Mouse (Mus musculus) forebrain, embryonic 10.5 days (tissue): Measurements from ENCODE around the gene Hils1. TPM values are rescaled to one million over a fixed set of nuclear protein-coding genes. Genes with fewer than 3 reads are reported as not detected.

Experiments
- DNase-seq: peaks from one replicate; pipeline ENCODE4 v3.0.0-alpha.2; 2017; ENCODE audit warnings: low spot score; ENCODE audit errors: extremely low spot score
- H3K27ac ChIP-seq: fragments of 300-500 bp; sonication (generic); 2 replicates; pipeline ENCODE4 v1.5.1; 2016; ENCODE audit warnings: mild to moderate bottlenecking
- H3K27me3 ChIP-seq: fragments of 300-500 bp; sonication (generic); 2 replicates; pipeline ENCODE4 v1.6.1; 2016; ENCODE audit warnings: mild to moderate bottlenecking; ENCODE audit not compliant: poor library complexity, severe bottlenecking
- H3K36me3 ChIP-seq: fragments of 300-500 bp; sonication (generic); replicated peaks from 2 replicates; pipeline ENCODE4 v1.6.1; 2016; ENCODE audit warnings: mild to moderate bottlenecking, moderate library complexity
- H3K4me1 ChIP-seq: fragments of 300-500 bp; sonication (generic); 2 replicates; pipeline ENCODE4 v1.6.1; 2016
- H3K4me3 ChIP-seq: fragments of 300-500 bp; sonication (generic); 2 replicates; pipeline ENCODE4 v1.5.1; 2016; ENCODE audit warnings: mild to moderate bottlenecking, moderate library complexity
- H3K9me3 ChIP-seq: fragments of 300-500 bp; sonication (generic); 2 replicates; pipeline ENCODE4 v1.6.1; 2016; ENCODE audit warnings: mild to moderate bottlenecking, moderate library complexity
- WGBS: fragments of 180-500 bp; shearing (Covaris S2); methylation state at CpG from one replicate; pipeline ENCODE4 v1.1.7; 2016; 5-methylcytosine and 5-hydroxymethylcytosine counted together
- polyA plus RNA-seq: library from polyadenylated mRNA; unstranded; fragments of >200 nt; fragmentation: Nextera tagmentation; extraction: Ambion mirVana; gene quantifications from 2 replicates; pipeline ENCODE4 v1.2.1, GENCODE M21; 2016

Gene Hils1
- not detected in 2 replicates for polyA plus RNA-seq

DNA sequence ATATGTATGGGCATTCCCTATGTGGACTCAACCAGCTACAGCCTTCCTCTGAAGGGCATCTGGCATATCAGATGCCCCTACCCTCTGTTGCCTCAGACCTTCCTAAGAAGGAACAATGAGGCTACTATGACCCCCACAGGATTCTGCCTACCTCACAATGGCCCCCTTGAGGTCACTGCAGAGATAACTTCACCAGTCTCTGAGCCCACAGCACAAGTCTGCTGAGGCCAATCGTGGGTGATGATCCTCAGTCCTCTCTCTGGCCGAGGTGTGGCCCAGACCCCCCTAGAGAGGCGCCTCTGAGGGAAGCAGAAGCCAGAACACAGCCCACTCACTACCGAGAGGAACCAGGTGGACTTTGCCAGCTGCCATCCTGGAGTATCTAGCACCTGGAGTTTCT lies at the start of gene Hils1:
Hils1 (plus strand) TSS at position 175 of the 400 bp plus-strand sequence.
- Histone ChIP-seq H3K27ac (no peak within 1 kb of the TSS), H3K27me3 (peaks cover 23% of the 10 kb centered on the region), H3K36me3 (no peaks in the 10 kb centered on the region), H3K4me3 (no peak within 1 kb of the TSS), H3K4me1 (peaks cover 8% of the 10 kb centered on the region; the same call in 1 of the 2 replicates), H3K9me3 (no peaks in the 10 kb centered on the region)
- DNase-seq = no peak
- WGBS = 54% methylated on average over 4 of the region's 4 CpGs

DNA sequence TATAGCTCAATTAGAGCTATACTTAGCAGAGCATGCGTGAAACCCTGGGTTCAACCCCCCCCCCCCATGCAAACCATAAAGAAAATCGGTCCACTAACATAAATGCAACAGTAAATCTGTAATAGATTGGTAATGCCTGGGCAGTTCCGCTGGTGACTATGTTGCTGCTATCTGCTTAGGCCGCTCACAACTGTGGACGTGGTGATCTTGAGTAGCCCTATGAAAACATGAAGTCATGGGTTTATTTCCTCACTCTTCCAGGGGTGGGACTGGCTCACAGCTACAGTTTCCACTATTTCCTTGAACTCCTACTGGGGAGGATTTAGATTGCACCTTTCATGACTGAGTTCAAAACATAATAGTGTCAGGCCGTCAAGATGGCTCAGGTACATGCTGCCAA lies 49.7 kb upstream of the Hils1 start:
- Histone ChIP-seq H3K9me3 (no peaks in the 10 kb centered on the region), H3K27me3 (peaks cover 15% of the 10 kb centered on the region; the same call in 1 of the 2 replicates), H3K36me3 (no peaks in the 10 kb centered on the region), H3K4me3 (no peak overlapping the region), H3K27ac (no peak overlapping the region), H3K4me1 (peaks cover 24% of the 10 kb centered on the region)
- 85% methylated on average over 6 of the region's 6 CpGs for WGBS
- DNase-seq = no peak

DNA sequence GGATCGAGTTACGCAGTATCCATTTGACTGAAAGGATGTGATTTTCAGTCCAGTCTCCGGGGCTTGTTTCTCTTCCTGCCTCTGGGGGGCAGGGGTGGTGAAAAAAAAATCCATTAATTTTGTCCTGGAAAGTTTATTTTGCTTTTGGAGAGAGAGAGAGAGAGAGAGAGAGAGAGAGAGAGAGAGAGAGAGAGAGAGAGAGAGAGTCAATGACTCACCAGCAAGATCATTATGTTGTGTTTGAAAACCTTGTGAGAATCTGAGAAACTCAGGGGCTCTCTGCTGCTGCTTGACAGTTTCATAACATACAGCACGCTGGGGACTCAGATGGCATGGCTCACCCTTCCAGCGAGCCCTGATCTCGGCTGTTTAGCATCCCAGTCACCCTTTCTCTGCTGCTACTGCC lies 46.4 kb upstream of the Hils1 start:
- Histone ChIP-seq H3K4me3 (no peak overlapping the region), H3K4me1 (peaks cover 8% of the 10 kb centered on the region), H3K27ac (no peak overlapping the region), H3K9me3 (no peaks in the 10 kb centered on the region), H3K36me3 (no peaks in the 10 kb centered on the region), H3K27me3 (peaks cover 9% of the 10 kb centered on the region; the same call in 1 of the 2 replicates)
- no peak for DNase-seq
- WGBS = 67% methylated on average over 6 of the region's 6 CpGs

DNA sequence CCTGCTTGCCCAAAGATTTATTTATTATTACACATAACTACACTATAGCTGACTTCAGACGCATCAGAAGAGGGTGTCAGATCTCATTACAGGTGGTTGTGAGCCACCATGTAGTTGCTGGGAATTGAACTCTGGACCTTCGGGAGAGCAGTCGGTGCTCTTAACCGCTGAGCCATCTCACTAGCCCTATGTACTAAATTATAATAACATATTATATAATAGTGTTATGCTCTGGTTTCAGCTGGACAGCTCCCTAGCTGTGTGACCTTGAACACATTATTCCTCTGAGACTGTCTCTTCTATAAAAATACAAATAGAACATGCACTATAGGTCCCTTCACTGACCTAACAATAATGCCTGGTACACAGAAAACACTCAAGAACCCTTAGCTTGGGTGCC lies 42.4 kb upstream of the Hils1 start:
- H3K27ac ChIP-seq = no peak overlapping the region
- peaks cover 25% of the 10 kb centered on the region for H3K27me3 ChIP-seq
- no peaks in the 10 kb centered on the region for H3K9me3 ChIP-seq
- H3K36me3 ChIP-seq = no peaks in the 10 kb centered on the region
- H3K4me3 ChIP-seq = no peak overlapping the region
- WGBS = 94% methylated on average over 4 of the region's 4 CpGs
- no peak for DNase-seq
- H3K4me1 ChIP-seq = peaks cover 26% of the 10 kb centered on the region

DNA sequence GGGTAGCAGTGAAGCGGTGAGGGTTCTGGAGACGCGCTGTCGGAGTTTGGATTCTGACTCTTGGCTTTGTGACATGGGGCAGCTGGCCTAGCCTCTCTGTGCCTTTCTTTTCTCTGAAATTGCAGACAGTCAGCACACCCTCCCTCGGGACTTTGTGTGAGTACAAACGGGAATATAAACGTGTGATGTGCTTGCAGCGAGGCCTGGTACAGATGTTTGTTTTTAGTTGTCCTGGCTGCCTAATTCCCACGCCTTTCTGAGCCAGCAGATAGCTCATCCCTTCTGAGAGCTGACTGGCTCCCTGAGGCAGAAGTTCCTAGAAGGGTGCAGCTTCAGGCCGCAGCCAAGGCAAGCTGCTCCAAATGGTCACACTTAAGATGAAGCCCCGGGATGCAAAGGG lies 41.0 kb upstream of the Hils1 start:
- peaks cover 36% of the 10 kb centered on the region for H3K27me3 ChIP-seq
- H3K27ac ChIP-seq = no peak overlapping the region
- 83% methylated on average over 11 of the region's 11 CpGs for WGBS
- no peak overlapping the region for H3K4me3 ChIP-seq
- H3K4me1 ChIP-seq = peaks cover 34% of the 10 kb centered on the region
- no peak for DNase-seq
- H3K9me3 ChIP-seq = no peaks in the 10 kb centered on the region
- H3K36me3 ChIP-seq = no peaks in the 10 kb centered on the region

DNA sequence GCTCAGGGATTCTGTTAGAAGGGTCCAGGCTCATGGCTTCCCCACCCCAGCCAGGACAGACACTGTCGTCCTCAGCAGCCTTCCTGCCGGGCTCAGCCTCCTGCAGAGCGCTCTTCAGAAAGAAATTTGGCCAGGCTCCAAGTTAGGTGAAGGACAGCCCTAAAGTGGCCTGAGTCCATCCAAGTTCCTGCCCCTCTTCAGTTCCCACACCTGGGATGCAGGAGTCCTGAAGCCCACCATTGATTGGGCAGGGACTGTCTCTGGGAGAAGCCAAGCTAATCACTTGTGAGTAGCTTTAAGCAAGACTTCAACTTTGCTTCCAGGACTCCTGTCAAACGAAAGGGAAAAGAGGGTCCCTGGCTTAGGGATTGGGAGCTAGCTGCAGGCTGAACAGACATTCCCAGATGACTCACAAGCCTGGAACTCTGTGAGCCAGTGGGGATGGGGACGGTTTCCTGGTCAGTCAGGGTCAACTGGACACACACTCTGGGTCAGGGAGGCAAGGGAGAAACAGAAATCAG lies 39.6 kb upstream of the Hils1 start:
- peaks cover 50% of the 10 kb centered on the region for H3K27me3 ChIP-seq
- H3K36me3 ChIP-seq = no peaks in the 10 kb centered on the region
- 29% methylated on average over 5 of the region's 5 CpGs for WGBS
- no peaks in the 10 kb centered on the region for H3K9me3 ChIP-seq
- no peak overlapping the region for H3K4me3 ChIP-seq
- H3K4me1 ChIP-seq = peaks cover 35% of the 10 kb centered on the region
- DNase-seq = no peak
- peak overlapping the region; percentile 80 for H3K27ac ChIP-seq

DNA sequence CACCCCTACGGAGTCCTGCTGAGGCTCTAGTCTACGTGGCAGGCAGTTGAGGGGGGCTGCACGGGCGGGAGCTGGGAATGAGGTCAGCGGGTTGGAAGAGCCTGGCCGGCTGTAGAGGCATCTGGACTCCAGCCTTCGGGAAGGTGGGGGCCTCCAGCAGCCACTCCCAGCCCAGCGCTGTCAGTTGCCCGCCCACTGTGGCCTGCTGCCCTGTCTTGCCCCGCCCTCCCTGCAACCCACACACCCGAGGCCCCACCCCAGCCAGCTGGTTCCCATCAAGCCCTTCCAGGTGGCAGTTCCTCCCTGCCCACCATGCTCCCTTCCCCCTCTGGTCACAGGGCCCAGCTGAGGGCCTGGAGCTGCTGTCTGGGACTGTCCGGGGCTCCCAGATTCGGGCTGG lies 38.6 kb upstream of the Hils1 start:
- Histone ChIP-seq H3K27me3 (peaks cover 60% of the 10 kb centered on the region), H3K9me3 (no peaks in the 10 kb centered on the region), H3K4me3 (peak overlapping the region; percentile 25), H3K4me1 (peaks cover 45% of the 10 kb centered on the region), H3K27ac (peak overlapping the region; percentile 80), H3K36me3 (no peaks in the 10 kb centered on the region)
- WGBS = 10% methylated on average over 13 of the region's 13 CpGs
- DNase-seq = peak; percentile 82

DNA sequence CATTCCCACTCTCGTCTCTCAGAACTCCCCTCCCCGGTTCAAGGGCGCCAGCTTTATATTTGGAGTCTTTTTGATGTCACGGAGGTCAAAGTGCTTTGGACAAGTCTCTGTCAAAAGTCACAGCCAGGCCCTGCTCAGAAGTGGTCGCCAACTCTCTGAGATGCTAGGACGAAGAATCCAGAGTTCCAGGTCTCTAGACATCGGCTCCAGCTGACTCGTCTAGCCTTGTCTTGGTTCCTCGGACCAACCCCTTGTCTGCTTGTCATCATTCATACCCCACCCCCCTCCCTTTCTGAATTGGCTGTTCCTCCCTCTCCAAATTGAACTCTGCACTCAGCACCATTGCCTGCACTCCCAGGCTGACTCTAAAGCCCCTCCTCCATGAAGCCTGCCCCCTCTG lies 37.8 kb upstream of the Hils1 start:
- H3K27ac ChIP-seq = peak overlapping the region; percentile 80
- H3K27me3 ChIP-seq = peaks cover 67% of the 10 kb centered on the region
- H3K4me1 ChIP-seq = peaks cover 53% of the 10 kb centered on the region
- 56% methylated on average over 9 of the region's 9 CpGs for WGBS
- no peak for DNase-seq
- no peak overlapping the region for H3K4me3 ChIP-seq
- no peaks in the 10 kb centered on the region for H3K36me3 ChIP-seq
- H3K9me3 ChIP-seq = no peaks in the 10 kb centered on the region

DNA sequence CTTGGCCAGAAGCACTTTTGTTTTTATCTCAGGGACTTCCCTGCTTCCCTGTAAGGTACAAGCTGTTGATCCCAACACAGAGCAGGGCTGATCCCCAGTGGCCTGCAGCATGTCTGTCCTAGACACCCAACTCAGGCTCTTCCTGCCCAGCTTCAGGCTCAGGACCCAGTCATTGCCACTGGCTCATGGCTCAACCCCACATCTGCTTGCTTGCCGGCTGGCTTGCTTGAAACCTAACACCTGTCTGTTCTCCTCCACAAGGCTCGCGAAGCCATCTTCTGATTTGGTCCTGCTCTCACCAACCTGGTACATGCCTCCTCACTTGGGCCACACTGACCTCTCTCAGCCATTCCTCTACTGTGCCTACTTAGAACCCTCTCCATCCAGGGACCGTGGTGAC lies 37.2 kb upstream of the Hils1 start:
- WGBS = 46% methylated on average over 4 of the region's 4 CpGs

DNA sequence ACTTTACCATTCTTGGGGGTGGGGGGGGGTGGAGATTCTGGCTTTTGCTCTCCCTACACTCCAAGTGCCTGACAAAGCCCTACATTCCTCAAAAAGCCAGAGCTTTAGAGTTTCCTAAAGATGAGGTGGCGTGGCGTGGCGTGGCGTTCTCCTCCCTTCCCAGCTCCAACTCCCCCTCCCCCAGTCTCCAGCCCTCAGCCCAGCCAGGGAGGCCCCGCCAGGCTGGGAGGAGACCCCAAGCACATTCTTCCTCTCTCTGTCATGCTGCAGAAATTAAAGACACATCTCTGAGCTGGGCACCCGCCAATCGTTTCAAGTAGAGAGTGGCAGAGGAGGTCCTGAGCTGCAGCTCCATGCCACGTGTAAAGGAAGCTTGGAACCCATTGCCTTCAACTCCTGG lies 33.8 kb upstream of the Hils1 start:
- H3K27ac ChIP-seq = peak overlapping the region; percentile 42; the same call in 1 of the 2 replicates
- 20% methylated on average over 8 of the region's 8 CpGs for WGBS
- H3K9me3 ChIP-seq = no peaks in the 10 kb centered on the region
- no peak for DNase-seq
- peaks cover 74% of the 10 kb centered on the region for H3K4me1 ChIP-seq
- H3K36me3 ChIP-seq = no peaks in the 10 kb centered on the region
- H3K27me3 ChIP-seq = peaks cover 85% of the 10 kb centered on the region
- 0 out of 2 replicates have a peak overlapping the region, but pooled peaks have one; percentile 5 for H3K4me3 ChIP-seq

More for the DNA sequence above, 37.2 kb upstream of the Hils1 start:
- Histone ChIP-seq H3K27me3 (peaks cover 73% of the 10 kb centered on the region), H3K36me3 (no peaks in the 10 kb centered on the region), H3K4me3 (no peak overlapping the region), H3K27ac (peak overlapping the region; percentile 80), H3K4me1 (peaks cover 56% of the 10 kb centered on the region), H3K9me3 (no peaks in the 10 kb centered on the region)
- DNase-seq = no peak

DNA sequence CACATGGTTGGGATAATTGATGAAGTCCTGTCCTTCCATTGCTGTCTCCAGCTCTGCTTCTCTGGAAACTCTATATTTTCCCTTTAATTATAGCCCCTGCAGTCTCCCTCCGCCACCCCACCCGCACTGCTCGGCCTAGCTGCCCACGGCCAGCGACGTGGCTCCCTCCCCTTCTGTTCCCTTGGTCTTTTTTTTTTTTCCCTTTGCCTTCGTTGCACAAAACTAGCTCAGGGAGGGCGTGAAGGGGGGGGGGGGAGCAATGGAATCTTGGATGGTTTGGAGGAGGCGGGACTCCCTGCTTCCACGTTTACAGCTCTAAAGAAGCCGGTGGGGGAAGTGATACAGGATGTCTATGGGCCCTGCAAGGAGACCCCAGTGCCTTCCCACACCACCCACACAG lies 32.9 kb upstream of the Hils1 start:
- peaks cover 65% of the 10 kb centered on the region for H3K4me1 ChIP-seq
- peaks cover 90% of the 10 kb centered on the region for H3K27me3 ChIP-seq
- no peak overlapping the region for H3K4me3 ChIP-seq
- no peaks in the 10 kb centered on the region for H3K36me3 ChIP-seq
- no peak for DNase-seq
- H3K9me3 ChIP-seq = no peaks in the 10 kb centered on the region
- 33% methylated on average over 11 of the region's 11 CpGs for WGBS
- no peak overlapping the region for H3K27ac ChIP-seq

DNA sequence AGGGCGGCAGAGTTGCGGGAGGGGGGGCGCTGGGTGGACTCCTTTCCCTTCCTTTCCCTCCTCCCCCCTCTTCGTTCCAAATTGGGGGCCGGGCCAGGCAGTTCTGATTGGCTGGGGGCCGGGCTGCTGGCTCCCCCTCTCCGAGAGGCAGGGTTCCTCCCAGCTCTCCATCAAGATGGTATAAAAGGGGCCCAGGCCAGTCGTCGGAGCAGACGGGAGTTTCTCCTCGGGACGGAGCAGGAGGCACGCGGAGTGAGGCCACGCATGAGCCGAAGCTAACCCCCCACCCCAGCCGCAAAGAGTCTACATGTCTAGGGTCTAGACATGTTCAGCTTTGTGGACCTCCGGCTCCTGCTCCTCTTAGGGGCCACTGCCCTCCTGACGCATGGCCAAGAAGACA lies 31.3 kb upstream of the Hils1 start, which contains the start of gene Col1a1:
Col1a1 (plus strand) TSS at position 180 of the 400 bp plus-strand sequence.
- Histone ChIP-seq H3K4me3 (peak within 1 kb of the TSS; percentile 51), H3K9me3 (no peaks in the 10 kb centered on the region), H3K27me3 (peaks cover 96% of the 10 kb centered on the region), H3K36me3 (no peaks in the 10 kb centered on the region), H3K4me1 (peaks cover 52% of the 10 kb centered on the region), H3K27ac (peak within 1 kb of the TSS; percentile 62)
- WGBS = 13% methylated on average over 19 of the region's 19 CpGs
- peak; percentile 48 for DNase-seq

DNA sequence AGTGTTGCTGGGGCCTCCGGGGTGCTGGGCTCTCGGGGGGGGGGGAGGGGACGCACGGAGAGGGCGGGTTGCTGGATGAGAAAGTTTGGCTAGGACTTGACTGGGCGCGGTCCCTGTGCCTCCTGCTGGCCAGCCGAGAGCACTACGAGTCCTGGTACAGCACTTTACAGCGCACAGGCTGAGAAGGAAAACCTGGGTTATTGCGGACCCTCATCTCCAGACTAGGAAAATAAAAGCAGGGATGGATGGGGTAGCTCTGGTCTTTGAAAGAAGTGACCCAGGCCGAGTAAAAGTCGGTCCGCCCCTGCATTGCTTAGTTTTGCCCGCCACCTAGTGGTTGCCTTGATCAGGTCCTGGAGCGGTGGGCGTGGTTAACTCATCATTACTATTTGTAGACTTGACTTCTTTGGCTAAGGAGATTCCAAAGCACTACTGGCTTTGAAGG lies 30.5 kb upstream of the Hils1 start:
- Histone ChIP-seq H3K9me3 (no peaks in the 10 kb centered on the region), H3K27me3 (peaks cover 98% of the 10 kb centered on the region), H3K4me3 (peak overlapping the region; percentile 51), H3K27ac (peak overlapping the region; percentile 62), H3K4me1 (peaks cover 52% of the 10 kb centered on the region), H3K36me3 (no peaks in the 10 kb centered on the region)
- WGBS = under 1% methylated on average over 17 of the region's 17 CpGs
- peak; percentile 90 for DNase-seq
